Mouse (Mus musculus) MEL (cell line): Measurements from ENCODE around the gene Slc39a11. TPM values are rescaled to one million over a fixed set of nuclear protein-coding genes. Genes with fewer than 3 reads are reported as not detected.

Experiments used
- DNase-seq: peaks from one replicate; pipeline ENCODE4 v3.0.0; 2011; ENCODE audit warnings: low read depth, low spot score
- H3K27ac ChIP-seq: 2 replicates; pipeline ENCODE4 v1.5.1; 2012; ENCODE audit warnings: low read depth, mild to moderate bottlenecking, control low read depth, low read length, moderate library complexity; ENCODE audit not compliant: control insufficient read depth
- H3K27me3 ChIP-seq, 2 experiments: fragments of 150-350 bp in 1 of 2; sonication (generic) in 1 of 2; 2 replicates each; pipeline ENCODE4 v1.6.1; 2012; ENCODE audit warnings: low read length in 2 of 2, mild to moderate bottlenecking in 2 of 2, improper control_type of control experiment in 1 of 2, moderate library complexity in 1 of 2; ENCODE audit not compliant: insufficient read depth in 2 of 2, control insufficient read depth in 1 of 2
- H3K36me3 ChIP-seq, 2 experiments: 2 replicates each; pipeline ENCODE4 v1.6.1; 2012 to 2014; ENCODE audit warnings: low read length in 2 of 2, improper control_type of control experiment in 1 of 2, inconsistent platforms in 1 of 2, mild to moderate bottlenecking in 1 of 2; ENCODE audit not compliant: insufficient read depth in 2 of 2, control insufficient read depth in 1 of 2
- H3K4me1 ChIP-seq, 2 experiments: fragments of 150-350 bp in 1 of 2; sonication (generic) in 1 of 2; 2 replicates each; pipeline ENCODE4 v1.6.1; 2012; ENCODE audit warnings: low read length in 2 of 2, improper control_type of control experiment in 1 of 2, mild to moderate bottlenecking in 1 of 2; ENCODE audit not compliant: insufficient read depth in 2 of 2, control insufficient read depth in 1 of 2
- H3K4me3 ChIP-seq, 2 experiments: fragments of 150-350 bp in 1 of 2; sonication (generic) in 1 of 2; 2 replicates each; pipeline ENCODE4 v1.5.1; 2012; ENCODE audit warnings: low read depth in 2 of 2, low read length in 2 of 2, mild to moderate bottlenecking in 2 of 2, moderate library complexity in 2 of 2, control low read depth in 1 of 2, improper control_type of control experiment in 1 of 2; ENCODE audit not compliant: control insufficient read depth in 1 of 2, insufficient read depth in 1 of 2
- H3K79me2 ChIP-seq: 2 replicates; pipeline ENCODE4 v1.6.1; 2012; ENCODE audit warnings: mild to moderate bottlenecking, low read length, moderate library complexity; ENCODE audit not compliant: control insufficient read depth, poor library complexity, insufficient read depth
- H3K9ac ChIP-seq: 2 replicates; pipeline ENCODE4 v1.6.1; 2012; ENCODE audit warnings: low read depth, mild to moderate bottlenecking, control low read depth, low read length, moderate library complexity; ENCODE audit not compliant: control insufficient read depth, poor library complexity, severe bottlenecking
- H3K9me3 ChIP-seq: fragments of 150-350 bp; sonication (generic); replicated peaks from 2 replicates; pipeline ENCODE4 v1.6.1; 2012; ENCODE audit warnings: mild to moderate bottlenecking, low read length, improper control_type of control experiment, moderate library complexity; ENCODE audit not compliant: insufficient read depth
- CTCF ChIP-seq, 3 experiments: IDR thresholded peaks in 2 of 3; conservative IDR thresholded peaks in 1 of 3; 2 replicates each; pipeline ENCODE4 v1.5.1; 2011 to 2012; ENCODE audit warnings: low read length in 3 of 3, low read depth in 2 of 3, mild to moderate bottlenecking in 2 of 3, improper control_type of control experiment in 1 of 3, inconsistent platforms in 1 of 3, mixed read lengths in 1 of 3, moderate library complexity in 1 of 3; ENCODE audit not compliant: control insufficient read depth in 1 of 3, insufficient read depth in 1 of 3, poor library complexity in 1 of 3, severe bottlenecking in 1 of 3
- EP300 ChIP-seq, 2 experiments: IDR thresholded peaks; 2 replicates each; pipeline ENCODE4 v1.6.1; 2011; ENCODE audit warnings: improper control_type of control experiment in 2 of 2, low read length in 2 of 2, low read depth in 1 of 2, mild to moderate bottlenecking in 1 of 2
- ETS1 ChIP-seq: IDR thresholded peaks from 2 replicates; pipeline ENCODE4 v1.6.1; 2012; ENCODE audit warnings: low read depth, mild to moderate bottlenecking, inconsistent platforms, low read length, improper control_type of control experiment, moderate library complexity
- JUND ChIP-seq: IDR thresholded peaks from 2 replicates; pipeline ENCODE4 v1.6.1; 2011; ENCODE audit warnings: low read depth, mild to moderate bottlenecking, improper control_type of control experiment, low read length
- KAT2A ChIP-seq: conservative IDR thresholded peaks from 2 replicates; pipeline ENCODE4 v1.6.1; 2012; ENCODE audit warnings: low read depth, low read length, improper control_type of control experiment, inconsistent platforms
- MAX ChIP-seq: IDR thresholded peaks from 2 replicates; pipeline ENCODE4 v1.6.1; 2011; ENCODE audit warnings: low read length, improper control_type of control experiment
- MAZ ChIP-seq: IDR thresholded peaks from 2 replicates; pipeline ENCODE4 v1.6.1; 2012; ENCODE audit warnings: low read depth, mild to moderate bottlenecking, inconsistent platforms, low read length, improper control_type of control experiment
- MYC ChIP-seq: IDR thresholded peaks from 2 replicates; pipeline ENCODE4 v1.6.1; 2011; ENCODE audit warnings: low read depth, mild to moderate bottlenecking, low read length, improper control_type of control experiment, moderate library complexity
- NELFE ChIP-seq: IDR thresholded peaks from 2 replicates; pipeline ENCODE4 v1.6.1; 2011; ENCODE audit warnings: low read depth, low read length, improper control_type of control experiment
- POLR2AphosphoS2 ChIP-seq: IDR thresholded peaks from 2 replicates; pipeline ENCODE4 v1.6.1; 2011; ENCODE audit warnings: low read length, improper control_type of control experiment
- POLR2AphosphoS5 ChIP-seq: IDR thresholded peaks from 2 replicates; pipeline ENCODE4 v1.6.1; 2012; ENCODE audit warnings: low read depth, borderline replicate concordance, mild to moderate bottlenecking, inconsistent platforms, low read length, moderate library complexity, mixed read lengths
- RAD21 ChIP-seq: IDR thresholded peaks from 2 replicates; pipeline ENCODE4 v1.6.1; 2011; ENCODE audit warnings: mild to moderate bottlenecking, low read depth, low read length, improper control_type of control experiment
- SIN3A ChIP-seq: IDR thresholded peaks from 2 replicates; pipeline ENCODE4 v1.6.1; 2012; ENCODE audit warnings: low read length, improper control_type of control experiment, inconsistent platforms
- SMC3 ChIP-seq: IDR thresholded peaks from 2 replicates; pipeline ENCODE4 v1.6.1; 2011; ENCODE audit warnings: low read depth, low read length, improper control_type of control experiment
- TBP ChIP-seq: IDR thresholded peaks from 2 replicates; pipeline ENCODE4 v1.8.0; 2011; ENCODE audit warnings: low read depth, low read length, improper control_type of control experiment
- USF2 ChIP-seq, 2 experiments: IDR thresholded peaks; 2 replicates each; pipeline ENCODE4 v1.6.1; 2011 to 2012; ENCODE audit warnings: improper control_type of control experiment in 2 of 2, low read length in 2 of 2, borderline replicate concordance in 1 of 2, inconsistent platforms in 1 of 2, low read depth in 1 of 2, mild to moderate bottlenecking in 1 of 2; ENCODE audit not compliant: insufficient read depth in 1 of 2
- ZC3H11A ChIP-seq: IDR thresholded peaks from 2 replicates; pipeline ENCODE4 v1.6.1; 2012; ENCODE audit warnings: low read depth, mild to moderate bottlenecking, inconsistent platforms, low read length, improper control_type of control experiment
- ZMIZ1 ChIP-seq: IDR thresholded peaks from 2 replicates; pipeline ENCODE4 v1.6.1; 2012; ENCODE audit warnings: low read depth, mild to moderate bottlenecking, inconsistent platforms, low read length, improper control_type of control experiment, moderate library complexity
- ZNF384 ChIP-seq: IDR thresholded peaks from 2 replicates; pipeline ENCODE4 v1.6.1; 2012; ENCODE audit warnings: low read depth, mild to moderate bottlenecking, inconsistent platforms, low read length, improper control_type of control experiment
- polyA plus RNA-seq, 2 experiments: library from polyadenylated mRNA; stranded (reverse) in 1 of 2; unstranded in 1 of 2; fragments of >175 nt in 1 of 2; fragments of >200 nt in 1 of 2; gene quantifications; 2 replicates each; pipeline versions ENCODE4 v1.2.1 to v1.2.4; 2012; ENCODE audit warnings: low replicate concordance in 2 of 2, low read depth in 1 of 2; ENCODE audit not compliant: insufficient read length in 2 of 2, insufficient read depth in 1 of 2, missing spikeins in 1 of 2
- total RNA-seq: library from RNA; depleted of rRNA; stranded (reverse); fragments of 300-350 nt; gene quantifications from 2 replicates; pipeline ENCODE4 v1.2.3, GENCODE M21; 2012

Gene Slc39a11
- total and polyA plus RNA-seq, 3 experiments: 34.2 to 45.6 TPM; not detected in 1

DNA sequence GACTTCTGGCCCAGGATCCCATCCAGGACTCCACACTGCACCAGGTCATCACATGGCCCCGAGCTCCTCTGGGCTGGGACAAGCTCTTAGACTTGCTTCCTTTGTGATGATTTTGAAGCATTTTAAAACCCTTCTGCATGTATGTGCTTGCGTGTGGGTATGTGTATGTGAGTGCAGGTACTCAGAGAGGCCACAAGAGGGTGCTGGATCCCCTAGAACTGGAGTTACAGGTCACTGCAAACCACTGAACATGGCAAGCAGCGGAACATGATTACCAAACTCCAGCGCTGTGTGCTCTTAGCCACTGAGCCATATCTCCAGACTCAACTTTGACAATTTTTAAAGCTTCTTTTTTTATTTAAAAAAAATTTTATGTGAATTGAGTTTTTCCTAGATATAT lies 249.0 kb downstream of the Slc39a11 start:
- H3K9me3 ChIP-seq: no peaks in the 10 kb centered on the region
- H3K4me1 ChIP-seq: no peaks in the 10 kb centered on the region
- no peaks in the 10 kb centered on the region for H3K36me3 ChIP-seq
- peak; percentile 45 for DNase-seq
- H3K27ac ChIP-seq: no peak overlapping the region
- no peaks in the 10 kb centered on the region for H3K27me3 ChIP-seq
- H3K9ac ChIP-seq: no peak overlapping the region
- H3K4me3 ChIP-seq: no peak overlapping the region
- TF ChIP-seq POLR2AphosphoS2 (no peak), RAD21 (peak; percentile 26), CTCF (IDR thresholded peaks at IDR 0.05 in 2 of 3, conservative IDR thresholded peaks at IDR 0.05 in 1 of 3; ENCODE audit: control insufficient read depth in 1 of 3, insufficient read depth in 1 of 3, low read depth in 2 of 3, low read length in 3 of 3, poor library complexity in 1 of 3, severe bottlenecking in 1 of 3) (peak; percentile 51 to 57 (median 51)), NELFE (no peak), SMC3 (peak; percentile 32), ZC3H11A (no peak)
- no peaks in the 10 kb centered on the region for H3K79me2 ChIP-seq

DNA sequence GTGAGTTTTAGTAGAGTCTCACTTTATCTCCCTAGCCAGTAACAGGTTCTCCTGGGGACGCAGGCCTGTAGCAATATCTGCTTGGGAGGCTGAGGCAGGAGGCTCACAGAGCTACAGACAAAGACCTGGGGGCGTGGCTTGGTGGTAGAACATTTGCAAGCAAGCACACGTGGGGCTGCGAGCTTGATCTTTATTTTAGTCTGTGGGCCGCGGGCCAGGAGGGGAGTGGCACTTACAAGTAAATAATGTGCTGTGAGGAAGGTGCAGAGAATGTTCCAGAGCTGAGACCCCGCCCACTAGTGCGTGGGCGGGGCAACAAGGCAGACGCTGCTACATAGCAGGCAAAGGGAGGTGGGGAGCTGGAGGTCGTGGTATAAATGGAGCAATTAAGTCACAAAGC lies 250.3 kb downstream of the Slc39a11 start:
- TF ChIP-seq NELFE (no peak), MAX (no peak), POLR2AphosphoS5 (no peak), JUND (no peak), EP300 (IDR thresholded peaks at IDR 0.05; ENCODE audit: low read depth in 1 of 2, low read length in 2 of 2) (no peak), ZC3H11A (no peak), MYC (no peak), SIN3A (no peak), ETS1 (no peak), USF2 (IDR thresholded peaks at IDR 0.05; ENCODE audit: borderline replicate concordance in 1 of 2, insufficient read depth in 1 of 2, low read depth in 1 of 2, low read length in 2 of 2) (no peak), ZMIZ1 (no peak), TBP (no peak), KAT2A (no peak), MAZ (no peak), ZNF384 (no peak)

More for the DNA sequence above, 250.3 kb downstream of the Slc39a11 start:
- DNase-seq: no peak
- no peaks in the 10 kb centered on the region for H3K9me3 ChIP-seq
- H3K9ac ChIP-seq: no peak overlapping the region
- no peak overlapping the region for H3K4me3 ChIP-seq
- no peak overlapping the region for H3K27ac ChIP-seq
- no peaks in the 10 kb centered on the region for H3K27me3 ChIP-seq
- no peaks in the 10 kb centered on the region for H3K79me2 ChIP-seq
- H3K36me3 ChIP-seq: no peaks in the 10 kb centered on the region
- no peaks in the 10 kb centered on the region for H3K4me1 ChIP-seq
